Mouse (Mus musculus): ENCODE results near the gene Usp39. TPM values are rescaled to one million over a fixed set of nuclear protein-coding genes. Genes with fewer than 3 reads are reported as not detected.

Gene Usp39
- polyA plus RNA-seq, 1 experiment: 20.2 TPM

GRCm38 (mm10) chr6:72315384-72315783 is 29.6 kb downstream of the Usp39 start:
- Histone ChIP-seq H3K4me1 (ENCODE audit: control insufficient read depth, insufficient read depth, low read length) (peaks cover 8% of the 10 kb centered on the region), H3K4me3 (ENCODE audit: insufficient read depth, low read length) (no peak overlapping the region), H3K27ac (ENCODE audit: insufficient read depth, low read depth, low read length) (no peak overlapping the region)
- TF ChIP-seq POLR2A (IDR thresholded peaks at IDR 0.05; ENCODE audit: borderline replicate concordance, low read depth, low read length): no peak
- TF ChIP-seq CTCF (IDR thresholded peaks at IDR 0.05; ENCODE audit: low read depth, low read length): no peak

GRCm38 (mm10) chr6:72313124-72313867 is 31.7 kb downstream of the Usp39 start:
- TF ChIP-seq CTCF (IDR thresholded peaks at IDR 0.05; ENCODE audit: low read depth, low read length) (no peak), POLR2A (IDR thresholded peaks at IDR 0.05; ENCODE audit: borderline replicate concordance, low read depth, low read length) (no peak)
- Histone ChIP-seq H3K4me3 (ENCODE audit: insufficient read depth, low read length) (no peak overlapping the region), H3K4me1 (ENCODE audit: control insufficient read depth, insufficient read depth, low read length) (peaks cover 8% of the 10 kb centered on the region), H3K27ac (ENCODE audit: insufficient read depth, low read depth, low read length) (no peak overlapping the region)

DNA sequence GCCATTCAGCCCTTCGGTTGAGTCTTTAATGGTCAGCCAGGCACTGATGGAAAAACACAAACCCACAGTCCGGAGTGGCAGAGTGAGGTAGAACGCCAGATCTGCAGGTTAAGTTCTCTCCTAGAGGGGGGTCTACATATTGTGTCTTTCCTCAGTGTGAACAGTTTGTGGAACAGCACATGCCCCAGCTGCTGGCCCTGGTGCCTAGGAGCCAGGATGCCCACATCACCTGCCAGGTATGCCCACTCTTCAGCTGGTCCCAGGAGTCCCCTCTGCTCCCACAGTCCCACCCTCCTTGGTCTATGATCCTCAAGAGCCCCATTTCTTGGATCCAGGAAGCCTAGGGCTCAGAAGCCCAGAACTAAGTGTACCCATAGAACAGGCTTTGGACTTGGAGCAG is 32.8 kb downstream of the Usp39 start:
- TF ChIP-seq POLR2A (IDR thresholded peaks at IDR 0.05; ENCODE audit: borderline replicate concordance, low read depth, low read length) (no peak), CTCF (IDR thresholded peaks at IDR 0.05; ENCODE audit: low read depth, low read length) (no peak)
- no peak overlapping the region for H3K27ac ChIP-seq (ENCODE audit: insufficient read depth, low read depth, low read length)
- no peak overlapping the region for H3K4me3 ChIP-seq (ENCODE audit: insufficient read depth, low read length)
- H3K4me1 ChIP-seq (ENCODE audit: control insufficient read depth, insufficient read depth, low read length): peaks cover 8% of the 10 kb centered on the region

DNA sequence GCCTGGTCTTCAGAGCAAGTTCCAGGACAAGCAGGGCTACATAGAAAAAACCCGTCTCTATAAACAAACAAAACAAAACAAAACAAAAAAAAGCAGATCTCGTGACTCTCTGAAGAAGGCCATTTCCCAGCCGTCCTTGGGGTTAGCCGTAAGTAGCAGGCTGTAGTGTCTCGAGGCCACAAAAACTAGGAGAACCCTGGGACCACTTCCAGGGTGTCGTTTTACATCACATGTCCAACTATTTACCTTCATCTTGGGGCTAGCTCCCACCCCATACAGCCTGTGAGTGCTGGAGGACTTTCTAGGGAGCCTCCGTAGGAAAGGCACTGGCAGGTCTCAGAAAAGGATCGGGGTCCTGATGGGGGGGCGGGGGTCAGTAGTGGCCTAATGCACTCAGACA is 41.5 kb downstream of the Usp39 start:
- no peak overlapping the region for H3K4me3 ChIP-seq (ENCODE audit: insufficient read depth, low read length)
- no peak for TF ChIP-seq POLR2A (IDR thresholded peaks at IDR 0.05; ENCODE audit: borderline replicate concordance, low read depth, low read length)
- TF ChIP-seq CTCF (IDR thresholded peaks at IDR 0.05; ENCODE audit: low read depth, low read length): no peak
- no peaks in the 10 kb centered on the region for H3K4me1 ChIP-seq (ENCODE audit: control insufficient read depth, insufficient read depth, low read length)
- no peak overlapping the region for H3K27ac ChIP-seq (ENCODE audit: insufficient read depth, low read depth, low read length)

- TF ChIP-seq POLR2A (IDR thresholded peaks at IDR 0.05; ENCODE audit: borderline replicate concordance, low read depth, low read length): no peak
- TF ChIP-seq CTCF (IDR thresholded peaks at IDR 0.05; ENCODE audit: low read depth, low read length): no peak
- H3K4me1 ChIP-seq (ENCODE audit: control insufficient read depth, insufficient read depth, low read length): no peaks in the 10 kb centered on the region
- no peak overlapping the region for H3K27ac ChIP-seq (ENCODE audit: insufficient read depth, low read depth, low read length)
- H3K4me3 ChIP-seq (ENCODE audit: insufficient read depth, low read length): no peak overlapping the region
Measured at GRCm38 (mm10) chr6:72302349-72302925, 42.5 kb downstream of the Usp39 start.

DNA sequence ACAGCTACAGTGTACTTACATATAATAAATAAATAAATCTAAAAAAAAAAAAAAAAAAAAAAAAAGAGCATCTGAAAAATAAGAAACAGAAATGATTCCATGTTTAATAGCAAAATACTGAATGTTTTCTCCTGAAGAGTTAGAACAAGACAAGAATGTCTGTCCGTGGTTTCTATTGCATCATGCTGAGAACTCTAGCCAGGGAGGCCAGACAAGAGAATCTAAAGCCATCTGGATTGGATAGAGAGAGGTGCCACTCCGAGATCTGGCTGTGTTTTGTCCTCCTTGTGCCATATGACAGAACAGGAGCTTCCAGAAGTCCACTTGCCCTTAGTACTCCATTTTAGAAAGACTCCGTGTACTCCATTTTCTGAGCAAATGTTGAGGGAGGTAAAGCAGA is 47.2 kb downstream of the Usp39 start:
- Histone ChIP-seq H3K4me3 (ENCODE audit: insufficient read depth, low read length) (no peak overlapping the region), H3K27ac (ENCODE audit: insufficient read depth, low read depth, low read length) (no peak overlapping the region), H3K4me1 (ENCODE audit: control insufficient read depth, insufficient read depth, low read length) (no peaks in the 10 kb centered on the region)
- TF ChIP-seq POLR2A (IDR thresholded peaks at IDR 0.05; ENCODE audit: borderline replicate concordance, low read depth, low read length): no peak
- TF ChIP-seq CTCF (IDR thresholded peaks at IDR 0.05; ENCODE audit: low read depth, low read length): no peak

DNA sequence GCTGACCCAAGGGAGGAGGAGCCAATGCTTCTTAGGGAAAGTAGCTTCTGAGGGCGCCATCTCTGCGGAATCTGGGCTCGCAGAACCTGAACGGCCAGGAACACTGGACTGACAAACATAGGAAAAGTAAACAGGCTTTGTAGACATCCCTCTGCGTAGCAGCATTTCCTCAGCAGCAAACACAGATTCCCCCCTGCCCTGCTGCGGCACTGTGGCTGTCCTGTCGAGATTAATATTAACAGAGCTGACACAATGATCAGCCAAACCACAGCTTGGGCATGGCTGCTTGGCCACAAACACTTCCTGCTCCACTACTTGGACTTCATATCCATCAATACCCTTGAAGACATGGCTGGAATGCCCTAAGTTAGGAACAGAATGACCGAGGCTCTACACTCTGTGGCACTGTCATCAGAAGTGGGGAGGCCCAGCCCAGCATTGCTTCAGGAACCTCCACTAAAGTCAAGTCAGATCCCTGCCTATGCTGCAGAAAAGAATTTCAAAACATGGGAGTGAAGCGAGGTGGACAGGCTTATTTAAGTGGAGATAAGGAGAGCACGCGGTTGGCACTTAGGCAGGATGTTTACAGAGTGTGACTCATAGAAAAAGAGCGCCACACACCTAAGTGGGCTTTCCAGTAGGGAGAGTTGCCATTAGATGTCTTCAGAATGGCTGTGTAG is 51.9 kb downstream of the Usp39 start:
- no peaks in the 10 kb centered on the region for H3K4me1 ChIP-seq (ENCODE audit: control insufficient read depth, insufficient read depth, low read length)
- no peak overlapping the region for H3K4me3 ChIP-seq (ENCODE audit: insufficient read depth, low read length)
- no peak overlapping the region for H3K27ac ChIP-seq (ENCODE audit: insufficient read depth, low read depth, low read length)
- no peak for TF ChIP-seq POLR2A (IDR thresholded peaks at IDR 0.05; ENCODE audit: borderline replicate concordance, low read depth, low read length)
- no peak for TF ChIP-seq CTCF (IDR thresholded peaks at IDR 0.05; ENCODE audit: low read depth, low read length)

DNA sequence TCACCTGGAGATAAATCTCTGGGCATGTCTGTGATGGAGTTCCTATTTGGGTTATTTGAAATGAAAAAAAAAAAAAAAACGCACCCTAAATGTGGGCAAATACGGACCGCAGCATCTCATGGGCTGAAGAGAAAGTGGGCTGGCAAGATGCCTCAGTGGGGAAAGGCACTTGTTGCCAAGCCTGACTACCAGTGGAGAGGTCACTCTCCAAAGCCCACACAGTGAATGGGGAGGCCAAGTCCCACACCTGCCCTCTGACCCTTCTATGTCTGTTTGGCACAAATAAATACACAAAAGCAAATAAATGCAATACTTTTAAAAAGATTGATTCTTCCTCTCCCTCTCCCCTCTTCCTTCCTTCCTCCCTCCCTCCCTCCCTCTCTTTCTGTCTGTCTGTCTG is 55.5 kb downstream of the Usp39 start:
- Histone ChIP-seq H3K4me1 (ENCODE audit: control insufficient read depth, insufficient read depth, low read length) (no peaks in the 10 kb centered on the region), H3K4me3 (ENCODE audit: insufficient read depth, low read length) (no peak overlapping the region), H3K27ac (ENCODE audit: insufficient read depth, low read depth, low read length) (no peak overlapping the region)
- no peak for TF ChIP-seq POLR2A (IDR thresholded peaks at IDR 0.05; ENCODE audit: borderline replicate concordance, low read depth, low read length)

DNA sequence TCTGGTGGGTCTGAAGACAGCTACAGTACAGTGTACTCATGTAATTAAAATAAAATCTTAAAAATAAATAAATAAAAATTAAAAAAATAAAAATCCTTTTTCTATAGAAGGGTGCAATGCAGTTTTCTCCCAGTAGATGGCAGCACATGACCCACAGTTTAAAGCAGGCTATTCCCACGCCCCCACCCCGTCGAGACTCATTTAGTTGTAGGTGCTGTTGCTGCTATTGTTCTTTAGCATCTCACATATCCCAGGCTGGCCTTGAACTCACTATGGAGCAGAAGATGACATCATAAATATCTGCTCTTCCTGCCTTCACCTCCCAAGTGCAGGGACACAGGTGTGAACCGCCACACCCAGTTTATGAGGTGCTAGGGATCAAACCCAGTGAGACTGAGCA is 61.1 kb downstream of the Usp39 start:
- peak; percentile 83 for TF ChIP-seq CTCF (IDR thresholded peaks at IDR 0.05; ENCODE audit: low read depth, low read length)
- no peak for TF ChIP-seq POLR2A (IDR thresholded peaks at IDR 0.05; ENCODE audit: borderline replicate concordance, low read depth, low read length)
- no peaks in the 10 kb centered on the region for H3K4me1 ChIP-seq (ENCODE audit: control insufficient read depth, insufficient read depth, low read length)
- no peak overlapping the region for H3K27ac ChIP-seq (ENCODE audit: insufficient read depth, low read depth, low read length)
- H3K4me3 ChIP-seq (ENCODE audit: insufficient read depth, low read length): no peak overlapping the region

GRCm38 (mm10) chr6:72280410-72280998 is 64.5 kb downstream of the Usp39 start:
- Histone ChIP-seq H3K4me3 (ENCODE audit: insufficient read depth, low read length) (no peak overlapping the region), H3K27ac (ENCODE audit: insufficient read depth, low read depth, low read length) (no peak overlapping the region), H3K4me1 (ENCODE audit: control insufficient read depth, insufficient read depth, low read length) (no peaks in the 10 kb centered on the region)
- TF ChIP-seq CTCF (IDR thresholded peaks at IDR 0.05; ENCODE audit: low read depth, low read length) (no peak), POLR2A (IDR thresholded peaks at IDR 0.05; ENCODE audit: borderline replicate concordance, low read depth, low read length) (no peak)
